Mouse (Mus musculus): ENCODE measurements around the gene Apba1. TPM values are rescaled to one million over a fixed set of nuclear protein-coding genes. Genes with fewer than 3 reads are reported as not detected.
A peak's percentile ranks its signal among the peaks of the same experiment; 100 is the strongest.

Apba1 gene
- polyA plus RNA-seq, 1 experiment from 2014 or later = 0.75 TPM

DNA sequence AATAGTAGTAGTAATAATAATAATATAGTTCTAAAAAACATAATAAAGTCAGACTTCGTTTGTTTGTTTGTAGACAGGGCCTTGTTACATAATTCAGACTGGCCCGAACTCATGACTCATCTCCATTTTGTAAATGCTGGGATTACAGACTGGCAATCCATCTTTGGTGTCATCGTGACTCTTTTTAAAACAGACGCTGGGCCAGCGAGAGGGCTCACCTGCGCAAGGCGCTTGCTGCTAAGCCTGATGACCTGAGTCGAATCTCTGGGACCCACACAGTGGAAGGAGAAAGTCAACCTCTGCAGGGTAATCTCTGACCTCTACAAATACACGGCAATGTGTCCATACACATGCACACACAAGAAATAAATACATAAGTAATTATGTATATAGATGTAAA lies 207.7 kb downstream of the Apba1 start:
- no peaks in the 10 kb centered on the region for H3K27me3 ChIP-seq (ENCODE audit: control insufficient read depth, insufficient read depth, low read length)
- H3K4me3 ChIP-seq (ENCODE audit: low read depth, low read length) = no peak overlapping the region
- H3K9me3 ChIP-seq (ENCODE audit: control insufficient read depth, low read depth, low read length) = no peaks in the 10 kb centered on the region
- H3K4me2 ChIP-seq (replicated peaks; ENCODE audit: low read depth, low read length) = no peak overlapping the region
- WGBS = 77% methylated on average over 9 of the region's 9 CpGs
- no peak overlapping the region; the same call in 1 of the 2 replicates for H3K27ac ChIP-seq (ENCODE audit: low read length)
- no peak for ATAC-seq (ENCODE audit: insufficient number of reproducible peaks, insufficient read depth, low FRiP score, low read depth)
- no peak overlapping the region for H3K9ac ChIP-seq (replicated peaks; ENCODE audit: low read depth, low read length)
- peaks cover 3% of the 10 kb centered on the region; the same call in 1 of the 2 replicates for H3K4me1 ChIP-seq (ENCODE audit: control insufficient read depth, insufficient read depth, low read length)
- no peaks in the 10 kb centered on the region for H3K36me3 ChIP-seq (ENCODE audit: control insufficient read depth, insufficient read depth, low read length)

DNA sequence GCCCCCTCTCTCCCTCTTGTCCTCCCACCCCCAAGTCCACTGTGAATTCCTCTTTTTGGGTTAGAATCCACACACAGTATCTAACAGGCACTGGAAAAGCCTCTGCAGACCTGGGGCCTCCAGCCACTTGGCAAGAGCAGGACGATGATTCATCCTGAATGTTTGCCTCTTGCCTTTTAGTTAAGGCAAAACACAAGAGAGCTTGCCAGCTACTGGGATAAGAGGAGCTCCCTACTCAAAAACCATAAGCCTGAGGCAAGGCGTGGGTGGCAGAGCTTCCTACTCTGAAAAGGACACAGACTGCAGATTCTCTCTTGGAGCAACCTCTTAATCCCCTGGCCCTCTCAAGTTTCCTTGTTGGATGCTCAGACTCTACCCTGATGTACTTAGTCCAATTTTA lies 208.5 kb downstream of the Apba1 start:
- peak overlapping the region; percentile 21; the same call in 1 of the 2 replicates for H3K27ac ChIP-seq (ENCODE audit: low read length)
- ATAC-seq (ENCODE audit: insufficient number of reproducible peaks, insufficient read depth, low FRiP score, low read depth) = peak; percentile 73; the same call in 1 of the 2 replicates
- no peaks in the 10 kb centered on the region for H3K27me3 ChIP-seq (ENCODE audit: control insufficient read depth, insufficient read depth, low read length)
- WGBS = 28% methylated on average over 2 of the region's 2 CpGs
- no peak overlapping the region for H3K4me3 ChIP-seq (ENCODE audit: low read depth, low read length)
- no peak overlapping the region for H3K4me2 ChIP-seq (replicated peaks; ENCODE audit: low read depth, low read length)
- no peak overlapping the region for H3K9ac ChIP-seq (replicated peaks; ENCODE audit: low read depth, low read length)
- peaks cover 3% of the 10 kb centered on the region; the same call in 1 of the 2 replicates for H3K4me1 ChIP-seq (ENCODE audit: control insufficient read depth, insufficient read depth, low read length)
- H3K36me3 ChIP-seq (ENCODE audit: control insufficient read depth, insufficient read depth, low read length) = no peaks in the 10 kb centered on the region
- no peaks in the 10 kb centered on the region for H3K9me3 ChIP-seq (ENCODE audit: control insufficient read depth, low read depth, low read length)

DNA sequence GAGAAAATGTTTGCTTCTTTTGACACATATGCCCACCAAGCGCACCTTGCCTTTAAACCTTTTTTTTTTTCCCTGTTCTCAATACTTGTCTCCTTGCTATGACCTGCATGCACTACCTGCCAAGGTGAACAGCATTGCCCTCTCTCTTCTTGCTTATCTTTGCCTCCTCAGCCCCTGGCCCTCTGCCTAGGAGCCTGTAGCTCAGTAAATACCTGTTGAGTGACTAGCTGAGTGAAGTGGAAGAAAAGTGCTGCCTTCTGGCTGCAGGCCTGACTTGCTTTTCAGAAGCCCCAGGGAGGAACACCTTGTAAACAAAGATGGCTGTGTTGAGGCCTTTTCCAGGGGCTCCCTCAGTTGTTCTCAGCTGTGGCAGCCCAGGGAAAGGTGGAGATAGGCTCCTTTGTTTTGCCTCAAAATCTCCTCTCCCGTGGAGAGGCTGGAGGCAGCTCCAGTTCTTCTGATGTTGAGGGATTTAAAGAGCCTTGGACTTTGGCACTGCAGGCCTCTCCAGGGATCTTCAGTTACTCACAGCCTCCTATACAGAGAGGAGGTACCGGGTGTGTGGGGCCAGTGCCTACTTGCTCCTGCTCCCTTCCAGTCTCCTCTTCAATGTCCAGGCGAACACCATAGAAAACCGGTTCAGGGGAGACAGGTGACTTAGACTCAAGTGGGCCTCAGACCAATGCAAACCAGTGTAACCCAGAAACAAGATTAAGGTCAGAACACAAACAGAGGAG lies 209.6 kb downstream of the Apba1 start:
- H3K27ac ChIP-seq (ENCODE audit: low read length) = no peak overlapping the region
- ATAC-seq (ENCODE audit: insufficient number of reproducible peaks, insufficient read depth, low FRiP score, low read depth) = no peak

DNA sequence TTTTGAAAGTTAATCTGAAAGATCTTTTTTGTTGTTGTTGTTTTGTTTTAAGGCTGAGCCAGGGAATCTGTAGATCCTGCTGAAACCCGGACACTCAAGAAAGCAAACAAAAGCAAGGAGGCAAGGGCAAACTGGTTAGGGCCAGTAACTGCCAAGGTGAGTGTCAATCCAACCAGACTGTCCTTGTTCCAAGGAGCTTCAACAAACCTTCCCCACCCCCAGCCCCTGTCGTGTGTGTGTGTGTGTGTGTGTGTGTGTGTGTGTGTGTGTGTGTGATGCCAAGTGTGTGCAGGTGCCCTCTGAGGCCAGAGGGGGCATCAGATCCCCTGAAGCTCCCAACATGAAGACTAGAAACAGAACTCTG lies 210.2 kb downstream of the Apba1 start:
- H3K4me1 ChIP-seq (ENCODE audit: control insufficient read depth, insufficient read depth, low read length) = peaks cover 13% of the 10 kb centered on the region; the same call in 1 of the 2 replicates
- ATAC-seq (ENCODE audit: insufficient number of reproducible peaks, insufficient read depth, low FRiP score, low read depth) = no peak
- no peak overlapping the region for H3K4me2 ChIP-seq (replicated peaks; ENCODE audit: low read depth, low read length)
- H3K9me3 ChIP-seq (ENCODE audit: control insufficient read depth, low read depth, low read length) = no peaks in the 10 kb centered on the region
- H3K4me3 ChIP-seq (ENCODE audit: low read depth, low read length) = no peak overlapping the region
- no peak overlapping the region for H3K27ac ChIP-seq (ENCODE audit: low read length)
- no peaks in the 10 kb centered on the region for H3K36me3 ChIP-seq (ENCODE audit: control insufficient read depth, insufficient read depth, low read length)
- H3K27me3 ChIP-seq (ENCODE audit: control insufficient read depth, insufficient read depth, low read length) = no peaks in the 10 kb centered on the region
- WGBS = 84% methylated on average over 2 of the region's 2 CpGs
- H3K9ac ChIP-seq (replicated peaks; ENCODE audit: low read depth, low read length) = no peak overlapping the region

More for the DNA sequence above, 209.6 kb downstream of the Apba1 start:
- no peak overlapping the region for H3K9ac ChIP-seq (replicated peaks; ENCODE audit: low read depth, low read length)
- WGBS = 61% methylated on average over 5 of the region's 5 CpGs
- no peak overlapping the region for H3K4me3 ChIP-seq (ENCODE audit: low read depth, low read length)
- H3K4me1 ChIP-seq (ENCODE audit: control insufficient read depth, insufficient read depth, low read length) = peaks cover 13% of the 10 kb centered on the region; the same call in 1 of the 2 replicates
- no peaks in the 10 kb centered on the region for H3K27me3 ChIP-seq (ENCODE audit: control insufficient read depth, insufficient read depth, low read length)
- H3K4me2 ChIP-seq (replicated peaks; ENCODE audit: low read depth, low read length) = no peak overlapping the region
- H3K9me3 ChIP-seq (ENCODE audit: control insufficient read depth, low read depth, low read length) = no peaks in the 10 kb centered on the region
- no peaks in the 10 kb centered on the region for H3K36me3 ChIP-seq (ENCODE audit: control insufficient read depth, insufficient read depth, low read length)

- H3K4me2 ChIP-seq (replicated peaks; ENCODE audit: low read depth, low read length) = no peak overlapping the region
- WGBS = 92% methylated on average over 3 of the region's 3 CpGs
Measured at GRCm38 (mm10) chr19:23970374-23970773, 211.7 kb downstream of the Apba1 start.

DNA sequence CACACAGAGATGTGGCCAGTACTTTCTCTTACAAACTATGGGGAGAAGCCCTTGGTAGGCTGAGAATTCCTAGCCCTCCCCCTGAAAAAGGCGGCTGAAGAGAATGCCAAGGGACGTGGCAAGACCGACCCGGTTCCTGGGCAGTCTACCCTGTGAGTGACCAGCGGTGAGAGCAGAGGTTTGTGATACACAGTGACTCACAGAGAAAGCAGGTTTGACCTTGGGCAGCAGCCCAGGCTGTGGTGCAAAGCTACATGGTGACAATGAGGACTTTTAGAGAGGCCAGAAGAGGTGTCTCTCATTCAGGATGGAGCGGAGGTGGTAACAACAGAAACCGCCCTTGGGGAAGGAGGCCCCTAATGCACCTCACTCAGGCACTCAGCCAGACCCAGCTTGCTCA lies 212.7 kb downstream of the Apba1 start:
- Histone ChIP-seq H3K27ac (ENCODE audit: low read length) (no peak overlapping the region), H3K27me3 (ENCODE audit: control insufficient read depth, insufficient read depth, low read length) (no peaks in the 10 kb centered on the region), H3K4me3 (ENCODE audit: low read depth, low read length) (no peak overlapping the region), H3K4me1 (ENCODE audit: control insufficient read depth, insufficient read depth, low read length) (peaks cover 13% of the 10 kb centered on the region; the same call in 1 of the 2 replicates), H3K36me3 (ENCODE audit: control insufficient read depth, insufficient read depth, low read length) (no peaks in the 10 kb centered on the region), H3K4me2 (replicated peaks; ENCODE audit: low read depth, low read length) (no peak overlapping the region), H3K9ac (replicated peaks; ENCODE audit: low read depth, low read length) (no peak overlapping the region), H3K9me3 (ENCODE audit: control insufficient read depth, low read depth, low read length) (no peaks in the 10 kb centered on the region)
- WGBS = 92% methylated on average over 7 of the region's 7 CpGs
- ATAC-seq (ENCODE audit: insufficient number of reproducible peaks, insufficient read depth, low FRiP score, low read depth) = no peak

More at GRCm38 (mm10) chr19:23970374-23970773, 211.7 kb downstream of the Apba1 start:
- no peaks in the 10 kb centered on the region for H3K9me3 ChIP-seq (ENCODE audit: control insufficient read depth, low read depth, low read length)
- H3K27ac ChIP-seq (ENCODE audit: low read length) = no peak overlapping the region
- no peak overlapping the region for H3K4me3 ChIP-seq (ENCODE audit: low read depth, low read length)
- no peaks in the 10 kb centered on the region for H3K36me3 ChIP-seq (ENCODE audit: control insufficient read depth, insufficient read depth, low read length)
- ATAC-seq (ENCODE audit: insufficient number of reproducible peaks, insufficient read depth, low FRiP score, low read depth) = no peak
- H3K4me1 ChIP-seq (ENCODE audit: control insufficient read depth, insufficient read depth, low read length) = peaks cover 13% of the 10 kb centered on the region; the same call in 1 of the 2 replicates
- no peak overlapping the region for H3K9ac ChIP-seq (replicated peaks; ENCODE audit: low read depth, low read length)
- H3K27me3 ChIP-seq (ENCODE audit: control insufficient read depth, insufficient read depth, low read length) = no peaks in the 10 kb centered on the region

- Histone ChIP-seq H3K27ac (ENCODE audit: low read length) (no peak overlapping the region; the same call in 1 of the 2 replicates), H3K27me3 (ENCODE audit: control insufficient read depth, insufficient read depth, low read length) (no peaks in the 10 kb centered on the region), H3K9me3 (ENCODE audit: control insufficient read depth, low read depth, low read length) (no peaks in the 10 kb centered on the region), H3K9ac (replicated peaks; ENCODE audit: low read depth, low read length) (no peak overlapping the region), H3K36me3 (ENCODE audit: control insufficient read depth, insufficient read depth, low read length) (no peaks in the 10 kb centered on the region), H3K4me1 (ENCODE audit: control insufficient read depth, insufficient read depth, low read length) (0 out of 2 replicates have a peak, but pooled peaks cover 10% of the 10 kb centered on the region), H3K4me3 (ENCODE audit: low read depth, low read length) (no peak overlapping the region), H3K4me2 (replicated peaks; ENCODE audit: low read depth, low read length) (no peak overlapping the region)
- peak; percentile 59 for ATAC-seq (ENCODE audit: insufficient number of reproducible peaks, insufficient read depth, low FRiP score, low read depth)
- 64% methylated on average over 16 of the region's 16 CpGs for WGBS
Measured at GRCm38 (mm10) chr19:23972881-23973649, 214.4 kb downstream of the Apba1 start.

- H3K36me3 ChIP-seq (ENCODE audit: control insufficient read depth, insufficient read depth, low read length) = no peaks in the 10 kb centered on the region
- H3K4me3 ChIP-seq (ENCODE audit: low read depth, low read length) = no peak overlapping the region
- no peak overlapping the region for H3K4me2 ChIP-seq (replicated peaks; ENCODE audit: low read depth, low read length)
- 64% methylated on average over 6 of the region's 6 CpGs for WGBS
- no peak overlapping the region for H3K27ac ChIP-seq (ENCODE audit: low read length)
- 0 out of 2 replicates have a peak, but pooled peaks cover 4% of the 10 kb centered on the region for H3K4me1 ChIP-seq (ENCODE audit: control insufficient read depth, insufficient read depth, low read length)
- no peak overlapping the region for H3K9ac ChIP-seq (replicated peaks; ENCODE audit: low read depth, low read length)
- no peaks in the 10 kb centered on the region for H3K27me3 ChIP-seq (ENCODE audit: control insufficient read depth, insufficient read depth, low read length)
- ATAC-seq (ENCODE audit: insufficient number of reproducible peaks, insufficient read depth, low FRiP score, low read depth) = no peak
- H3K9me3 ChIP-seq (ENCODE audit: control insufficient read depth, low read depth, low read length) = no peaks in the 10 kb centered on the region
Measured at GRCm38 (mm10) chr19:23977901-23978443, 219.3 kb downstream of the Apba1 start.
